Mouse (Mus musculus): ENCODE measurements at regions not wholly inside any gene's neighbourhood (a gene's known extent, or its start where the extent isn't known, plus 50 kb on each side); places are given as distances from the start of the nearest gene placed in this dataset.

DNA sequence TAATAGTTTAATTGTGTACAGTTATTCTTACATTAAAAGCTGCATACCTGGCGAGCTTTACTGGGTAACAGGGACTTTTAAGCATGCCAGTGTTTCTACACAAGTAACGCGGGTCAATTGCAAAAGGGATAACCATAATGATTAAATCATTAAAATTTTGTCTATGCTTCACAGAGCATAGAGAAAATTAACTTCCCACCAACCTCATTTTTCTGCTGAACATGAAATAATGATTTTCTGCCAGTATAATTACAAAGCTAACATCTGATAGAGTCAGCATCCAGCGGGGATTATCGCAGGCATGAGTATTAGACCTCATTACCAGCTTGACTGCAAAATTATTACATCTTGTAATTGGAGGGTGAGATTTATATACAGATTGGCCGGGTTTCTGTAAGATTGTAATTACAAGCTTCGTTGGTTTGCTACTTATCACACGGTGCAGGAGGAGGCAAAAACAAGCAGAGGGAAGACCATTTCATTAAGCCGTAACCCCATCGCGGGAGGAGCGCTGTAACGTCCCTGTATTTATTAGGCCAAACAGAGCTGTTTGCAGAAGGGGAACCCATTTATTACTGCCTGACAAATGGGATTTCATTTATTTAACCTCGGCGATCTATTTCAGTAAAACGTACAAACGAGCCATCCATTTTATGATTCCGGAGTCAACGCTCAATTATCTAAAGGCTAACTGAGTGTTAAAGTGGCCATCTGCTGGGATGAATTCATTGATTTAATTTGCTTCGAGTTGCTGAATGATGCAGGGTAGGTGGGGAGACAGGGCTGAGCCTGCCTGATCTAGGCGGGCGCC, 143.3 kb upstream of the Irx4 start:
- WGBS = 75% methylated on average over 22 of the region's 22 CpGs

DNA sequence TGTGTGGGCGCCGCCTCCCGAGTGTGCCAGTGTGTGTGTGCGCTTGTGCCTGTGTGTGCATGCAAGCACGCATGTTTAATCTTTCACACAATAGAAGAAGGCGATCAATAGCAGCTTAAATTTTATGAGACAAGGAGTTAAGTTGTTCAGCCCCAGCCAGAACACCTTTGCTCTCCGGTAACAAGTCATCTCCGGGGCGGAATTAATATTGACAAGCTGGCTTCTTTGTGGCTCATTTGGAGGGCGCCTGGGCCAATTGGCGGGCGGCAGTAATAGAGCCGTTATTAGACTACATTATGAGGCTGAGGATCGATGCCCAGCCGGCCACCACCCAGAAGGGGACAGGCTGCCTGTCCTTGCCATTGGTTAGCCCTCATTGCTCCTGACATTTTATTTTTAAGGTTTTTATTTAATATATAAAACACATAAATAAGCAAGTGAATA, 142.6 kb upstream of the Irx4 start:
- H3K9ac ChIP-seq = no peak overlapping the region
- 84% methylated on average over 15 of the region's 15 CpGs for WGBS
- no peak for ATAC-seq (ENCODE audit: insufficient number of reproducible peaks, low FRiP score, low TSS enrichment, low read depth)
- no peak overlapping the region for H3K27ac ChIP-seq (replicated peaks)
- no peaks in the 10 kb centered on the region for H3K27me3 ChIP-seq
- no peaks in the 10 kb centered on the region for H3K9me3 ChIP-seq (replicated peaks)
- H3K4me1 ChIP-seq = no peaks in the 10 kb centered on the region
- no peak overlapping the region for H3K4me3 ChIP-seq (replicated peaks)
- H3K4me2 ChIP-seq (replicated peaks) = no peak overlapping the region
- no peaks in the 10 kb centered on the region for H3K36me3 ChIP-seq

More for the DNA sequence above, 143.3 kb upstream of the Irx4 start:
- no peaks in the 10 kb centered on the region for H3K4me1 ChIP-seq
- no peak for ATAC-seq (ENCODE audit: insufficient number of reproducible peaks, low FRiP score, low TSS enrichment, low read depth)
- H3K9me3 ChIP-seq (replicated peaks) = no peaks in the 10 kb centered on the region
- no peak overlapping the region for H3K27ac ChIP-seq (replicated peaks)
- no peaks in the 10 kb centered on the region for H3K36me3 ChIP-seq
- no peak overlapping the region for H3K4me2 ChIP-seq (replicated peaks)
- H3K9ac ChIP-seq = no peak overlapping the region
- H3K27me3 ChIP-seq = no peaks in the 10 kb centered on the region
- no peak overlapping the region for H3K4me3 ChIP-seq (replicated peaks)

DNA sequence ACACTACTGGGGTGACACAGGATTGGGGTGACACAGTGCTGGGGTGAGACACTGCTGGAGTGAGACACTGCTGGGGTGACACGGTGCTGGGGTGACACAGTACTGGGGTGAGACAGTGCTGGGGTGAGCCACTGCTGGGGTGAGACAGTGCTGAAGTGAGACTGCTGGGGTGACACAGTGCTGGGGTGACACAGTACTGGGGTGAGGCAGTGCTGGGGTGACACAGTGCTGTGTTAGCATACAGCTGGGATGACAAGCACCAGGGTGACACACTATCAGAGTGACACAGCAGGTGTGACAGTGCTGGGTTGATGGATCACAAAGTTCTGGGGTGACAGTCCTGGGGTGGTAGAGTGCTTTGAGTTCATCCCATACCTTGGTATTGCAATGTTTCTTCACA, 137.3 kb upstream of the Irx4 start:
- H3K4me3 ChIP-seq (replicated peaks) = no peak overlapping the region
- no peak overlapping the region for H3K9ac ChIP-seq
- H3K4me1 ChIP-seq = no peaks in the 10 kb centered on the region
- H3K9me3 ChIP-seq (replicated peaks) = no peaks in the 10 kb centered on the region
- no peak overlapping the region for H3K27ac ChIP-seq (replicated peaks)
- no peaks in the 10 kb centered on the region for H3K27me3 ChIP-seq
- ATAC-seq (ENCODE audit: insufficient number of reproducible peaks, low FRiP score, low TSS enrichment, low read depth) = no peak
- H3K36me3 ChIP-seq = no peaks in the 10 kb centered on the region
- 71% methylated on average over 1 of the region's 1 CpGs for WGBS
- H3K4me2 ChIP-seq (replicated peaks) = no peak overlapping the region

DNA sequence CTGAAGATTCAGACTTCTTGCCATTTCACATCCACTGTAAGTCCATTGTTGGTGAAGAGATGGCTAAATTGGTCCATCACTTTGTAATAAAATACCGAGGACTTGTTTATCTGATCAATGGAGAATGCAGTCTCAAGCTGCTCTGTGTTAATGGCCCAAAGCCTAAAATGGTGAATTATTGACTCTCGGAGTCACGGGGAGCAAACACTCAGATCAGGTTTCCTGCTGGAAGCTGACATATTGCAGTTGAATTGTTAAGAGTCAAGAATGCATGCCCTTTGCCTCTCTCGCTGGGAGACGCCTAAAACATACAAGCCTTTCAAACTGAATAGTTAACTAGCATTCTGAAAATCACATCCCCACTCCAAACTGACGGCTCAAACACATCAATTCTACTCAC, 129.0 kb upstream of the Irx4 start:
- WGBS = 44% methylated on average over 6 of the region's 6 CpGs
- Histone ChIP-seq H3K27me3 (no peaks in the 10 kb centered on the region), H3K9me3 (replicated peaks) (no peaks in the 10 kb centered on the region), H3K36me3 (no peaks in the 10 kb centered on the region), H3K4me1 (0 out of 2 replicates have a peak, but pooled peaks cover 4% of the 10 kb centered on the region), H3K27ac (replicated peaks) (no peak overlapping the region), H3K4me3 (replicated peaks) (no peak overlapping the region), H3K9ac (no peak overlapping the region), H3K4me2 (replicated peaks) (no peak overlapping the region)
- ATAC-seq (ENCODE audit: insufficient number of reproducible peaks, low FRiP score, low TSS enrichment, low read depth) = no peak

DNA sequence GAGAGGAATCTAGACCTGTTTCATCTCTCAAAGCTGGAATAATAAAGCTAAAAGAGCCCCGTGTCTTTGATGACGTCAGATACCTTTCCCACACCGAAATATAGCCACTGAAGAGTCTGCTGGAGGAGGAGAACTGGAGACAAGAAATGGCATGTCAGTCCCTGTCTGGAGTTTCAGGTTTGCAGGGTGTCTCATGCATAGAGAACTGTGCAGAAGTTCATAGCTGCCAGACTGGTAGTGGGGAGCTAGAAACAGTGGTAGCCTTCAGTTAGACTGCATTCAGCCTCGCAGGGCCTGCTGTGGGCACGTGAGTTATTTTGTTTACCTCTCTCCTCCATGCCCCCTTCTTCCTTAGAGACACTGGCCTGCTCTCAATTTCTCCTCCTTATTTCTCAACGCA, 127.5 kb upstream of the Irx4 start:
- no peaks in the 10 kb centered on the region for H3K36me3 ChIP-seq
- ATAC-seq (ENCODE audit: insufficient number of reproducible peaks, low FRiP score, low TSS enrichment, low read depth) = no peak
- H3K4me3 ChIP-seq (replicated peaks) = no peak overlapping the region
- 0 out of 2 replicates have a peak, but pooled peaks cover 4% of the 10 kb centered on the region for H3K4me1 ChIP-seq
- H3K4me2 ChIP-seq (replicated peaks) = no peak overlapping the region
- no peaks in the 10 kb centered on the region for H3K27me3 ChIP-seq
- WGBS = 46% methylated on average over 6 of the region's 6 CpGs
- no peaks in the 10 kb centered on the region for H3K9me3 ChIP-seq (replicated peaks)
- H3K9ac ChIP-seq = no peak overlapping the region
- H3K27ac ChIP-seq (replicated peaks) = no peak overlapping the region

DNA sequence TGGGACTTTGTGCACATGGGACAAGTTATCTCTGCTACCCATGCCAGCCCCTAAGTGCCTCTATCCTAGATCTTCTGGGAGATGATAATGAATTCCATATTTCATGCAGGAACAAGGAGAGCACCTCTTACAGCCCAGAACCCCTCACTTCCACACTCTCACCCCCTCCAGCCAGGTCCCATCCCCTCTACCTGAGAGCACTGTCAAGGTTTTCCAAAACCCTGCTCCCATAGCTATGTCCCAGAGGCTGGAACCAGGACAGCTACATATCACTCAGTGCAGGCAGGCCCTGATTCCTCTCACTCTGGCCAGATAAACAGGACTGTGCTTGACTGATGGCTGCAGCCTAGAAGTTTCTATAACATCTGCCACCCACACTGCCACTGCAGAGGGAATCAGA, 125.3 kb upstream of the Irx4 start:
- Histone ChIP-seq H3K9me3 (replicated peaks) (no peaks in the 10 kb centered on the region), H3K9ac (no peak overlapping the region), H3K4me2 (replicated peaks) (no peak overlapping the region), H3K27ac (replicated peaks) (no peak overlapping the region), H3K4me1 (0 out of 2 replicates have a peak, but pooled peaks cover 4% of the 10 kb centered on the region), H3K36me3 (no peaks in the 10 kb centered on the region), H3K4me3 (replicated peaks) (no peak overlapping the region), H3K27me3 (no peaks in the 10 kb centered on the region)
- no peak for ATAC-seq (ENCODE audit: insufficient number of reproducible peaks, low FRiP score, low TSS enrichment, low read depth)

DNA sequence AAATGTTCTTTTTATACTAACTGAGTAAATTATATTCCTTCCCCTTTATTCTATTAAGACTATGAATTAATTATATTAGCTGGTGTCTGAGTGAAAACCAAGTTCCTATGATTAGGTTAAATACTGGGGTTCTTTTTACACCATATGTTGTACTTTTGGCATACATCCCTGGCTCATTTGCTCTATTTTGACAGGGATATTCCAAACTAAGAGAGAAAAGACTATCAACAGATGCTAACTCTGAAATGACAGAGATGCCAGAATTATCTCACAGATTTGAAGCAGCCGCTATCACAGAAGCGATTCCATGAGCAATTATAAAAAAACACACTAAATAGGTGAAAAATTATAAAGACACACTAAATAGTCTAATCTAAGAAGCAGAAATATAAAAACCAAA, 119.0 kb upstream of the Irx4 start:
- 95% methylated on average over 2 of the region's 2 CpGs for WGBS
- no peak overlapping the region for H3K9ac ChIP-seq
- H3K4me3 ChIP-seq (replicated peaks) = no peak overlapping the region
- H3K27me3 ChIP-seq = no peaks in the 10 kb centered on the region
- H3K4me2 ChIP-seq (replicated peaks) = no peak overlapping the region
- H3K36me3 ChIP-seq = no peaks in the 10 kb centered on the region
- no peaks in the 10 kb centered on the region for H3K9me3 ChIP-seq (replicated peaks)
- no peak overlapping the region for H3K27ac ChIP-seq (replicated peaks)
- no peaks in the 10 kb centered on the region for H3K4me1 ChIP-seq
- ATAC-seq (ENCODE audit: insufficient number of reproducible peaks, low FRiP score, low TSS enrichment, low read depth) = no peak

DNA sequence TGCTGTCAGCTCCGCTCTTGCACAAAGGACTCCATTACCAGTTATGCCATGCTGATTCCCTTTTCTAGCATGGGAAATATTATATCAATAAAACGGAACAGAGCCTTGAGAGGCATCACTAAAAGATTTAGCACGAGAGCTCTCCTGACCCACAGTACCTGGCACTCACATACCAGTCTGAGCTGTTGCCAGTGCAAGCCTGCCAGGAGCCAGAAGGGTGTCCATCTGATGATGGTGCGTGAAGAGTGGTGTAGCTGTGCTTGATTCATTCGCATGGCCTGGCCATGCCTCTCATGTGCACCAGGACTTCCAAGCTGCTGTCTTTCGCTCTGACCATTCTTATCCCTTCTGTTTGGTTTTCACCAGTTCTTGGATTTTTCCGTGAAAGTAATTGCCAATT, 102.3 kb upstream of the Irx4 start:
- Histone ChIP-seq H3K4me1 (peaks cover 7% of the 10 kb centered on the region), H3K27me3 (no peaks in the 10 kb centered on the region), H3K9me3 (replicated peaks) (no peaks in the 10 kb centered on the region), H3K36me3 (no peaks in the 10 kb centered on the region), H3K9ac (no peak overlapping the region), H3K4me3 (replicated peaks) (no peak overlapping the region), H3K4me2 (replicated peaks) (no peak overlapping the region), H3K27ac (replicated peaks) (no peak overlapping the region)
- WGBS = 79% methylated on average over 7 of the region's 7 CpGs
- ATAC-seq (ENCODE audit: insufficient number of reproducible peaks, low FRiP score, low TSS enrichment, low read depth) = no peak

DNA sequence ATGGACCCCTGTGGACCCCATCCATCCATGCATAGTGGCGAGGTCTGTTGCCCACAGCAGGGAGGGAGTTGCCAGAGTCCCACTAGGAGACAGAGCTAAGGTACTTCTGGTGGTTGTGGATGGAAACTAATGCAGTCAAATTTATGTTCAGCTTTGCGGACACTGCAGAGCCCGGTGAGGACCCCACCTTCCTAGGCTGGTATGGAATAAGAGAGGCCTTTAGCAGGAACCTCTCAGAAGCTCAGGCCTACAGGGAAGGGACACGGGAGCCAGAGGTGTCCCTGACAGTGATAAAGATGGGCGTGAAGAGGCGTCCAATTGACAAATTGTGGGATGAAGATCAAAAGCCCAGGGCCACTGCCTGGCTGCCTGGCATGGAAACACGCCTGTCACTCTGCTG, 100.8 kb upstream of the Irx4 start:
- H3K9me3 ChIP-seq (replicated peaks) = no peaks in the 10 kb centered on the region
- no peak for ATAC-seq (ENCODE audit: insufficient number of reproducible peaks, low FRiP score, low TSS enrichment, low read depth)
- H3K36me3 ChIP-seq = no peaks in the 10 kb centered on the region
- no peak overlapping the region for H3K27ac ChIP-seq (replicated peaks)
- peaks cover 7% of the 10 kb centered on the region for H3K4me1 ChIP-seq
- 48% methylated on average over 7 of the region's 7 CpGs for WGBS
- no peak overlapping the region for H3K4me3 ChIP-seq (replicated peaks)
- no peak overlapping the region for H3K9ac ChIP-seq
- no peaks in the 10 kb centered on the region for H3K27me3 ChIP-seq
- peak overlapping the region; percentile 73; the same call in 1 of the 2 replicates for H3K4me2 ChIP-seq (replicated peaks)

DNA sequence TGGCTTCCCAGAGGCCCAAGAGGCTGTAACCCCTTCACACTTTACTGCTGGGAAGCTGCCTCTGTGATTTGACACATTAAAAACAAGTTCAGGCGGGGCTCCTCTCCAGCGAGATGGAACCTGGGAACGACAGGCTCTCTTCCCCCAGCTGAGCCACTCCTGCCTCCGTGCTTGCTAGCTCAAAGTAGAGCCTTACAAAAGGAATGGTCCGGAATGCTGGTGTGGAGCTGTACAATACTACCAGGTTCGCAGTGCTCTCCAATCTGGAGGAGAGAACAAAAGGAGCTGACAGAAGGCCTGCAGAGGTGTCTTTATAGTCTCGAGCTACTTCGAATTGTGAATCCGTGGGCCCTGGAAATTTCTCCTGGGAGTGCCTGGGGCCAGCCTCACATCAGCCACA, 100.4 kb upstream of the Irx4 start:
- no peaks in the 10 kb centered on the region for H3K36me3 ChIP-seq
- ATAC-seq (ENCODE audit: insufficient number of reproducible peaks, low FRiP score, low TSS enrichment, low read depth) = 0 out of 2 replicates have a peak, but pooled peaks have one; percentile 8
- H3K4me1 ChIP-seq = peaks cover 7% of the 10 kb centered on the region
- H3K4me3 ChIP-seq (replicated peaks) = peak overlapping the region; percentile 39
- H3K9ac ChIP-seq = 0 out of 2 replicates have a peak overlapping the region, but pooled peaks have one; percentile 23
- H3K27me3 ChIP-seq = no peaks in the 10 kb centered on the region
- no peaks in the 10 kb centered on the region for H3K9me3 ChIP-seq (replicated peaks)
- no peak overlapping the region; the same call in 1 of the 2 replicates for H3K27ac ChIP-seq (replicated peaks)
- peak overlapping the region; percentile 73 for H3K4me2 ChIP-seq (replicated peaks)
- WGBS = 16% methylated on average over 9 of the region's 9 CpGs

DNA sequence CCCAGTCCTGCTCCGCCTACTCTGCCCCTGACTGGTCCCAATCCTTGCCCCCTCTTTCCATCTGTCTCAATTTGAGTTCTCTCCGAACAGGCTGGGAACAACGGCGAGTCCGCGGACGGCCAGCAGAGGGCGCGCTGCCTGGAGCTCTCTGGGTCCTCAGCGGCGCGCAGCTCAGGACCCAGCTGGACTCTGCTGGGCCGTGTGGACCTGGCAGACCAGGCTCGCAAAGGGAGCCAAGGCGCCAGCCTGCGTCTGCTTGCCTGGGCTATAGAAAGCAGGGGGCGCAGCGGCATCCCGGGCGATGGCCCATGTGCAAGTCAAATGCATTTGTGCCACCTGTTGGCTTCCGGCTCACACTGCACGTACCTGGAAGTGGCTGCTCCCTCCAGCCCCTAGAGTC, 100.0 kb upstream of the Irx4 start:
- 0 out of 2 replicates have a peak overlapping the region, but pooled peaks have one; percentile 23 for H3K9ac ChIP-seq
- no peak overlapping the region for H3K27ac ChIP-seq (replicated peaks)
- H3K4me2 ChIP-seq (replicated peaks) = peak overlapping the region; percentile 73
- H3K36me3 ChIP-seq = no peaks in the 10 kb centered on the region
- peaks cover 7% of the 10 kb centered on the region for H3K4me1 ChIP-seq
- peak overlapping the region; percentile 39 for H3K4me3 ChIP-seq (replicated peaks)
- peak; percentile 77 for ATAC-seq (ENCODE audit: insufficient number of reproducible peaks, low FRiP score, low TSS enrichment, low read depth)
- no peaks in the 10 kb centered on the region for H3K9me3 ChIP-seq (replicated peaks)
- WGBS = under 1% methylated on average over 22 of the region's 22 CpGs
- H3K27me3 ChIP-seq = no peaks in the 10 kb centered on the region

DNA sequence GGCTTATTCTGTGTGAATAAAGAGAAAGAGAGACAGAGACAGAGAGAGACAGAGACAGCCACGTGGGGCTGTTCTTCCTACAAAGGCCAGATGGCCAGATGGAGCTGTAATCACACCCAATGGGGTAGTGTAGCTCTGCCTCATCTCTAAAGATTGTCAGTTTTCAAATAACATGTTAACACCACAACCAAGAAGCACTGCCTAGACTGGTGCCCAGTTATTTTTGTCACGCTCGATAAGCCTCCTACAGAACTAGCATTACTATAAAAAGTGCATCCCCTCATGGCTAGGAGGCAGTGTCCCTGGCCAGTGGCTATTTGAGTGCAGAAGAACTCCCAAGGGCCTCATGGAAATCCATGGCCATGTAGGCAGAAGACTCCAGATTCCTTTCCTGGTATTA, 90.0 kb upstream of the Irx4 start:
- H3K9me3 ChIP-seq (replicated peaks) = no peaks in the 10 kb centered on the region
- H3K27ac ChIP-seq (replicated peaks) = no peak overlapping the region
- 63% methylated on average over 3 of the region's 3 CpGs for WGBS
- H3K4me1 ChIP-seq = no peaks in the 10 kb centered on the region
- H3K4me2 ChIP-seq (replicated peaks) = no peak overlapping the region
- no peaks in the 10 kb centered on the region for H3K36me3 ChIP-seq
- H3K27me3 ChIP-seq = no peaks in the 10 kb centered on the region
- H3K9ac ChIP-seq = no peak overlapping the region
- ATAC-seq (ENCODE audit: insufficient number of reproducible peaks, low FRiP score, low TSS enrichment, low read depth) = no peak
- H3K4me3 ChIP-seq (replicated peaks) = no peak overlapping the region
